Mouse (Mus musculus): ENCODE measurements around the gene Ank2.

DNA sequence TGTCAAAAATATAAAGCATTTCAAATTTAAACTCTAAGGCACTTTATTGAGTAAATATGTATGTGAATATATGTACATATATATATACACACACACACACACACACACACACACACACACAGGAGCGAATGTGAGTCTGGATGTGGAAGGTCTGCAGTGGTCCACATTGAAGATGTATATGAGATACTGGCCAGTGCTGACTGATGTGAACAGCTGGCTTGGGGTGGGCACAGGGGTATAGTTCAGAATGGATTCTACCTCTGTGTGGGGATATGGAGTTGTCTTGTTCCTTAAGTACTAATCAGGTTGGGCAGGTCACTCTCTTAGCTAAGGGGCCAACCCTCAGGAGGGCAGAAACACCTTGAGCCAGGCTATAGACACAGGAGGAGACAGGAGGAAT, 397.8 kb downstream of the Ank2 start:
- no peak for TF ChIP-seq CTCF (IDR thresholded peaks at IDR 0.05; ENCODE audit: control insufficient read depth, insufficient read depth, insufficient replicate concordance, low read depth, low read length)
- TF ChIP-seq POLR2A (IDR thresholded peaks at IDR 0.05; ENCODE audit: control insufficient read depth, low read depth, low read length) = no peak
